Mouse (Mus musculus): Measurements from ENCODE around the gene Col11a2. TPM values are rescaled to one million over a fixed set of nuclear protein-coding genes. Genes with fewer than 3 reads are reported as not detected.

Col11a2 gene
- total RNA-seq, 2 experiments from 2014 or later = 14.5 to 22.0 TPM

DNA sequence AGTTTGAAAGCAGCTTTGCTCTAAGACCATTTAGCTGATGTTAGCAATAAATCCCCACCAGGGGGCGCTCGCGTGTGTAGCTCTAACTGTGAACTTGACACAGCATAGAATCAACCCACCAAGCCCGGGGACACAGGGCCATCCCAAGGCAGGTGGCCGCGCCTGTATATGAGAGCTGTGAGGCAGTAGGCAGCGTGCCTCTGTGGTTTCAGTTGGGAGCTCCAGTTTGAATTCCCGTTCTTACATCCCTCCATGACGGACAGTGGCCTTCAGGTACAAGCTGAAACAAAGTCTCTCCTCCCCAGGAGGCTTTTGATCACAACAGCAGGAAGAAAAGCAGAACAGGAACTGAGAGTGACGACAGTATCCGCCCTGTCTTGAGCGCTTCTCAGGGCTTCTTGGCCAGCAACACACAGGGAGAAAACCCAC, 62.4 kb downstream of the Col11a2 start:
- DNase-seq (ENCODE audit: low spot score in 2 of 2) = peak; percentile 95 to 97

GRCm38 (mm10) chr17:34102831-34103230, 63.6 kb downstream of the Col11a2 start:
- no peak for DNase-seq (ENCODE audit: low spot score in 2 of 2)

- DNase-seq (ENCODE audit: low spot score in 2 of 2) = no peak
These were observed 65.6 kb downstream of the Col11a2 start for GRCm38 (mm10) chr17:34104804-34105203.

- no peak for DNase-seq (ENCODE audit: low spot score in 2 of 2)
These were observed 67.3 kb downstream of the Col11a2 start for GRCm38 (mm10) chr17:34106555-34106954.

DNA sequence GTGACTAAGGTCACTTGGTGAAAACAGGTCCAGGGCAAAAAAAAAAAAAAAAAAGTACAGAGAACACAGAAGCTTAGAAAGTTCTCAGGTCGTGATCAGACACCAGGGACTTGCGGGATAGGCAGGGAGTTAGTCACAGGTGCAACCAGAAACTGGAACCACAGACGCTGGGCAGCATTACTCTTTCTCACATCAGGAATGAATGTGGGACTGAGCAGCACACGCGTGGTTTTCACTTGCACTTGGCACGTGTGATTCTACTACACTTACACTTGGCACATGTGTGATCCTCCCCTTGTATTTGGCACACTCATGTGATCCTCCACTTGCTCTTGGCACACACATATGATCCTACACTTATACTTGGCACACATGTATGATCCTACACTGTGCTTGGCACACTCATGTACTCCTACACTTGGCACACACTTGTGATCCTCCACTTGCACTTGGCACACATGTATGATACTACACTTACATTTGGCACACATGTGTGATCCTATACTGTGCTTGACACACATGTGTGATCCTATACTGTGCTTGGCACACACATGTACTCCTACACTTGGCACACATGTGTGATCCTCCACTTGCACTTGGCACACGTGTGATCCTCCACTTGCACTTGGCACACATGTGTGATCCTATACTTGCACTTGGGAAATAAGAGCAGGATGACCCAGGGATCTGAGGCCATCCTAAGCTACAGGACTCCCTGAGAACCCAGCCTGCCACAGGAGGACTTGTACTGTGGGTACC, 68.1 kb downstream of the Col11a2 start:
- no peak for DNase-seq (ENCODE audit: low spot score in 2 of 2)

- no peak for DNase-seq (ENCODE audit: low spot score in 2 of 2)
These were observed 69.2 kb downstream of the Col11a2 start for GRCm38 (mm10) chr17:34108460-34108859.

DNA sequence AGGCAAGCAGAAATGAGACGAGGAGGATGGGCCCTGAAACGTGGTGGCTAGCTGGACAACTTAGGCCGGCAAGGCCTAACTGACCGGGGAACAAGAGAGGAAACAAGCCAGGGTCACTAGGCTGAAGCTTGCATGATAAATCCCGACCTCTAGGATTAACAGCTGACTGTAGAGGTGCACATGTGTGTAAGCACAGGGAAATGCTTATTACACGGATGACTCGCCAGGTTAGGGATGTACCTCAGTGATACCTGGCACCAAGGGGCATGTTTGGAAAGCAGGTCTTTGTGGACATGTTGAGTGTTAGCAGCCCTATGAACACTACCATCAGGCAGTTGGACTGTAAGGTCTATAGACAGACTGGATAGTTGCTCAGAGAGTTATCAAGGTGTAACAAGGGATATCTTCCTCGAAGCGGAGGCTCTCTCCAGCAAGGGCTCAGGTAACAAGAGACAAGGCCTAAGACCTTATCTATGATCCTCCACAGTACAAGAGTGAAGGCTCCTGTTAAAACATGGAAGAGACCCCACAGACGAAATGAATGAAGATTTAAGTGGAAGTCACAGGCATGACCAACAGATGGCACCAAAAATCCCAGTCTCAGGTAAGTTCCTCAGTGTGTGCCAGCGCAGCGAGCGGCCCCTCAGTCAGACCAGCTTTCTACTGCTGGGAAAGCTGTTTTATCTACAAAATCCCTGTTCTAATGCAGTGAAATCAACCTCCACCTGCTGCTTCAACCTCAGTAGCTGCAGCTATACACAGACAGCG, 70.0 kb downstream of the Col11a2 start:
- no peak for DNase-seq (ENCODE audit: low spot score in 2 of 2)

- DNase-seq (ENCODE audit: low spot score in 2 of 2) = no peak
These were observed 70.6 kb downstream of the Col11a2 start for GRCm38 (mm10) chr17:34109806-34110195.

- DNase-seq (ENCODE audit: low spot score in 2 of 2) = no peak
These were observed 71.1 kb downstream of the Col11a2 start for GRCm38 (mm10) chr17:34110309-34110708.

- no peak for DNase-seq (ENCODE audit: low spot score in 2 of 2)
These were observed 74.9 kb downstream of the Col11a2 start for GRCm38 (mm10) chr17:34114114-34114513.

Small RNA genes within 50 kb of the gene (microRNA-seq; reads per million reads assigned to microRNA genes)
- gene Mir219a-1 (0 to 0.20 reads per million in 2 experiments), gene Mir219c (0 reads per million in 2 experiments)

Other genes with a start within 250 kb of the Col11a2 start
- gene Kank3, start 228.9 kb upstream of the Col11a2 start, total RNA-seq (2021) = 10 to 100 TPM; 38.0 to 51.2 TPM
- gene Rps28, start 214.9 kb upstream of the Col11a2 start, total RNA-seq (2021) = 100 to 1,000 TPM; 919 to 984 TPM
- gene Ndufa7, start 214.9 kb upstream of the Col11a2 start, total RNA-seq (2021) = 100 to 1,000 TPM; 244 to 245 TPM
- 10 to 100 TPM; 25.1 to 27.1 TPM for gene Cd320, start 196.3 kb upstream of the Col11a2 start, total RNA-seq (2021)
- not detected for gene Gm7029, start 165.6 kb upstream of the Col11a2 start, total RNA-seq (2021)
- gene Kifc1, start 148.8 kb upstream of the Col11a2 start, total RNA-seq (2021) = 1 to 10 TPM; 5.6 to 6.8 TPM
- 1 to 10 TPM in 1 of 2 experiments, under 1 TPM in 1; 0.87 to 1.1 TPM for gene Platr17, start 134.3 kb upstream of the Col11a2 start, total RNA-seq (2021)
- 10 to 100 TPM; 23.9 to 29.6 TPM for gene Daxx, start 130.0 kb upstream of the Col11a2 start, total RNA-seq (2021)
- 10 to 100 TPM; 36.3 to 40.7 TPM for gene Tapbp, start 123.5 kb upstream of the Col11a2 start, total RNA-seq (2021)
- 10 to 100 TPM; 29.4 to 30.5 TPM for gene Zbtb22, start 123.5 kb upstream of the Col11a2 start, total RNA-seq (2021)
- gene Rgl2, start 109.9 kb upstream of the Col11a2 start, total RNA-seq (2021) = 10 to 100 TPM; 60.2 to 80.6 TPM
- 100 to 1,000 TPM in 1 of 2 experiments, 10 to 100 TPM in 1; 83.1 to 106 TPM for gene Pfdn6, start 99.1 kb upstream of the Col11a2 start, total RNA-seq (2021)
- 10 to 100 TPM; 21.8 to 24.8 TPM for gene Wdr46, start 98.8 kb upstream of the Col11a2 start, total RNA-seq (2021)
- gene B3galt4, start 87.9 kb upstream of the Col11a2 start, total RNA-seq (2021) = 1 to 10 TPM; 6.2 to 6.7 TPM
- 10 to 100 TPM; 80.4 to 81.7 TPM for gene Vps52, start 83.6 kb upstream of the Col11a2 start, total RNA-seq (2021)
- gene Rps18, start 83.4 kb upstream of the Col11a2 start, total RNA-seq (2021) = 100 to 1,000 TPM; 453 to 457 TPM
- gene H2-K1, start 39.1 kb upstream of the Col11a2 start, total RNA-seq (2021) = 10 to 100 TPM; 11.1 to 14.3 TPM
- 10 to 100 TPM; 27.8 to 34.2 TPM for gene Ring1, start 14.8 kb upstream of the Col11a2 start, total RNA-seq (2021)
- gene H2-Ke6, start 11.4 kb upstream of the Col11a2 start, total RNA-seq (2021) = 10 to 100 TPM; 48.6 to 51.6 TPM
- 100 to 1,000 TPM in 1 of 2 experiments, 10 to 100 TPM in 1; 82.8 to 108 TPM for gene Slc39a7, start 7.8 kb upstream of the Col11a2 start, total RNA-seq (2021)
- 10 to 100 TPM; 70.1 to 70.2 TPM for gene Rxrb, start 7.6 kb upstream of the Col11a2 start, total RNA-seq (2021)
- gene H2-Oa, start 52.9 kb downstream of the Col11a2 start, total RNA-seq (2021) = under 1 TPM in 1 of 2 experiments, not detected in 1; 0.34 TPM
- gene H2-DMa, start 80.1 kb downstream of the Col11a2 start, total RNA-seq (2021) = 10 to 100 TPM; 34.4 to 38.6 TPM
- 100 to 1,000 TPM; 252 to 263 TPM for gene Brd2, start 83.2 kb downstream of the Col11a2 start, total RNA-seq (2021)
- gene H2-DMb2, start 103.9 kb downstream of the Col11a2 start, total RNA-seq (2021) = not detected
- under 1 TPM; 0.69 to 0.91 TPM for gene H2-DMb1, start 113.6 kb downstream of the Col11a2 start, total RNA-seq (2021)
- gene Tap1, start 148.1 kb downstream of the Col11a2 start, total RNA-seq (2021) = 1 to 10 TPM; 5.1 to 5.2 TPM
- 1 to 10 TPM; 1.4 to 1.9 TPM for gene Psmb9, start 148.3 kb downstream of the Col11a2 start, total RNA-seq (2021)
- 1 to 10 TPM; 2.3 to 4.4 TPM for gene Psmb8, start 158.3 kb downstream of the Col11a2 start, total RNA-seq (2021)
- 1 to 10 TPM; 4.8 to 6.3 TPM for gene Tap2, start 164.1 kb downstream of the Col11a2 start, total RNA-seq (2021)
- under 1 TPM; 0.18 to 0.33 TPM for gene H2-Ob, start 199.5 kb downstream of the Col11a2 start, total RNA-seq (2021)
- 1 to 10 TPM; 1.6 to 1.8 TPM for gene H2-Ab1, start 218.3 kb downstream of the Col11a2 start, total RNA-seq (2021)
- under 1 TPM; 0.64 to 0.69 TPM for gene H2-Aa, start 248.4 kb downstream of the Col11a2 start, total RNA-seq (2021)

Measured in layer of hippocampus, postnatal 10 days (tissue).